Mouse (Mus musculus): Measurements from ENCODE around the gene Lamtor5.
"Not testable (repeated sequence)": the region's sequence is repeated elsewhere in the genome, so short reads cannot be mapped to it uniquely, and the experiment has no call there.

Gene Lamtor5

DNA sequence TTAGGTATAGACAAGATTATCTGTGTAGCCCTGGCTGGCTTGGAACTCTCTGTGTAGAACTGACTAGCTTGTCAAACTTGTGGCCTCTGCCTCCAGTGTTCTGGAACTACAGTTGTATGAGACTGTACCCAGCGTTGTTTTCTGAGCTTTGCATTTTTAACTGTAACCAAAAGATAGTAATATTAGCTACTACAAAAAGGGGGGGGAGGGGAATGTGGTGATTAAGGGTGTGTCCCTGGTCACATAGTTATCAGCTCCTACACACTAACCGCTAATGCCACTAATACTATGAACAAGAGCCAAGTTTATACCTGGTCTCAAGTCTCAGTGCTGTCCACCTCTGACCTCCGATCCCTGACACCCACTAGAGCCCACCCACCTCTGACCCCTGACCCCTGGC is 6.2 kb upstream of the Lamtor5 start:
- no peak for DNase-seq

DNA sequence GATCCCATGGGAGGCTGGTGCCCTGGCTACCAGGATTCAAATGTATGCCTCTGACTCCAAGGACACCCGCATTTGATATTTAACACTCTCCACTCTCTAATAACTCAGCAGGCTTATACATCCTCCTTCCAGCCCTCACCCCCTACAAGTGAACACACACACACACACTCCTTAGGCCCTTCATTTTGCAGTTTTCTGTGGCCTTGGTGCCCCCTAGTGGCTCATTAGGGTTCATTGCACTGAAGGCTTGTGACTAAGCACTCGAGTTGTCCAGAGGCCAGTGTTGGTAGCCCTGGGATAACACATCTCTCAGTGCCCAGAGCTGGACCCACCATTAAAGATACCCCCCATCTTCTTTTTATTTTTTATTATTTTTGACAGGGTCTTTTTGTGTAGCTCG is 4.8 kb upstream of the Lamtor5 start:
- DNase-seq: peak; percentile 57 to 69

GRCm38 (mm10) chr3:107275351-107275750 is 3.3 kb upstream of the Lamtor5 start:
- no peak for DNase-seq

GRCm38 (mm10) chr3:107275996-107276395 is 2.7 kb upstream of the Lamtor5 start:
- peak in 1 of 2 experiments; percentile 43 for DNase-seq

DNA sequence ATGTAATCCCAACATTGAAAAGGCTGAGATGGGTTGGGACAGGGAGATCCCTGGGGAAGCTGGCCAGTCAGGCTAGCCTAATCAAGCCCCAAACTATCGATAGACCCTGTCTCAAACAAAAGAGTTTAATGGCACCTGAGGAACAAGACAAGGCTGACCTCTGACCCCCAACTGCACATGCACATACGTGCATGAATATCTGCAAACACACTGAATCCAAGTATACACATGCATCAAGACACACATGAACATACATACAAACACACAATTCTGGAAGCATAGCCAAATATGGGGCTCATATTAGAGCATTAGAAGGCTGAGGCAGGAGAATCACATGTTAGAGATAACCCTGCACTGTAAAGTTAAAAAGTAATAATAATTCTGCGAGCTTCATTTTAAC is 2.0 kb upstream of the Lamtor5 start:
- no peak for DNase-seq

- DNase-seq: no peak
Measured at GRCm38 (mm10) chr3:107286123-107286522, 7.5 kb downstream of the Lamtor5 start.

GRCm38 (mm10) chr3:107287346-107287745 is 8.7 kb downstream of the Lamtor5 start:
- DNase-seq: no peak

DNA sequence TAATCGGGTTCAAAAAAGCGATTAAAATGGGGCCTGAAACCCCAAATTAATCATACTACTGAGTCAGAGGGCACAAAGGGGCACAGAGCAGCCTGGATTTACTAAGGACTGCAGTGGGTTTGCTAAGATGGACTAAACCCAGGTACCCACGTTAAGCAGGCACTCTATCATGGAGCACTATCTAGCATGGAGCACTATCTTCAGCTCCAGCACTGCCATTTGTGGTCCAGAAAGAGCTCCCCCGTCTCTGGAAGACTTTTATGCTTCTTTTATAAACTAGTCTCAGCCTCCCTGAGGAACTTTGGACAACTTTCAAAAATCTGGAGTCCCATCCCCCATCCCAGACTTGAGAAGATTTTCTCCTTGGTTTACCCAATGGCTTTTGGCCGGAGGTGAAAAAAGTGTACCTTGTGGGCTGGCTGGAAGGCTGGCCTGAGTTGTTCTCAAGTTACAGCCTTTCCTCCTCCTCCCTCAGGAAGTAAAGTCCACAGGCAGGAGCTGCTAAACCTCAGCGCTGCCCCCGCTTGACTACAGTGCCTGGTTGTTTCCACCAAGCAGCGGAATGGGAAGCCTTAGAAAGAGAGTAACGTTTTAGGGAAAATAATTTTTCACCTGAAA is 12.2 kb downstream of the Lamtor5 start, which contains the start of gene Slc16a4:
Slc16a4 (plus strand) TSS at position 467 of the 618 bp plus-strand sequence.
- peak; percentile 91 to 95 for DNase-seq

DNA sequence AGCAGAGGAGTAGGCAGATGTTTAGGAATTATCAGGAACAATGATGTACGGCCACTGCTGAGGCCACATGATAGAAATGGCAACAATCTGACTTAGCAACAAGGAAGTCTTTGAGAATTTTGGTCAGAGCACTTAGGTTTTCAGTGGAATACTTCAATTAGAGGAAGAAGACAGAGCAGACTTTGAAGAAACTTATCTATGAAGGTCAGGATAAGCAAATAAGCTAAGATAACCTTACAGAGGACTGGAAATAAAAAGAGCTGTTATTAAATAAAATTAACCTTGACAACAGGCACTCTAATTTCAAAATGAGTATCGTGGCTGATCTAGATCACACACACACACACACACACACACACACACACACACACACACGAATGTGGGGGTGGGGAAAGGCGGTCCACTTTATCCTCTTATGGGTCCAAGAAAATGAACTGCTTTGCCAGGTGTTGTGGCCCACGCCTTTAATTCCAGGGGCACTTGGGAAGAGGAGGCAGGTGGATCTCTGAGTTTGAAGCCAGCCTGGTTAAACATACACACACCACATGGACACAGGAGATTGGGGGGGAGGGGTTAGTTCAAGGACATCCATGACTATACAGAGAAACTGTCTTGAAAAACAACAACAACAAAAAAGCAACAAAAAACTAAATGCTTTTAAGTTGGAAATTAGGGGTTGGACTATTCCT is 17.2 kb downstream of the Lamtor5 start:
- DNase-seq: no peak

GRCm38 (mm10) chr3:107296917-107297316 is 18.3 kb downstream of the Lamtor5 start:
- DNase-seq: not testable (repeated sequence)

- no peak for DNase-seq
Measured at GRCm38 (mm10) chr3:107317338-107317737, 38.7 kb downstream of the Lamtor5 start.

- no peak for DNase-seq
Measured at GRCm38 (mm10) chr3:107321141-107321540, 42.5 kb downstream of the Lamtor5 start.

DNA sequence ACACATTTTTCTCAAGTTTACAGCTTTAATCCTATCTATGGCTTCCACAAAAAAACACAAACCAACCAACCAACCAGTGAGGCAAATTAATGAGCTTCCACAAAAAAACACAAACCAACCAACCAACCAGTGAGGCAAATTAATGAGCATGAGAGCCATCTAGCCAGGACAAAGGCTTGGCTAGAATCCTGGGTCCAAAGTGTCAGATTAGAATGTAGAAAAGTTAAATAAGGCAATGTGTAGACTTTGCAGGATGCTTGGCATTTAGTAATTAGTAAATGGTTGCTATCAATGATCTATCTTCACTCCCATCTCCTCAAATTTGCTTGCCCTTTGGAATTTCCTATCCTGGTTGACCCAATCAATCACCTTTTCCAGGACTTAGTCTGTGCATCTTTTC is 43.1 kb downstream of the Lamtor5 start:
- DNase-seq: peak; percentile 38 to 41

DNA sequence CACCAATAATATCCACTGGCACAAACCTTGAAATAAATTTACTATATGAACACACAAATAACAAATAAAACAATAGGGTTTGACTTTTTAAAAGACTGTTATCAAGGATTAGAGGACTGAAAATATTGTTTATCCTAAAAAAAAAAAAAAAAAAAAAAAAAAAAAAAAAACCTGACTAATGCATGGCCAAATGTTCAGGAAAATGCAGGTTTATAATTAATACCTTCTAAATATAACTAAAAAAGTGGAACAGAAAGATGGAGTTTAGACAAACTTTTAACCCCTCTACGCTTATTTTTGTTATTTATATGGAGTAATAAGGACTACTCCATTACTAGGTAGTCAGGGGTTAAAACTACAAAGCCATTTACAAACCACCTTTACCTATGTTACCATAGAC is 47.8 kb downstream of the Lamtor5 start:
- DNase-seq: no peak

- DNase-seq: peak in 1 of 2 experiments; percentile 31
Measured at GRCm38 (mm10) chr3:107330503-107331424, 52.1 kb downstream of the Lamtor5 start.

DNA sequence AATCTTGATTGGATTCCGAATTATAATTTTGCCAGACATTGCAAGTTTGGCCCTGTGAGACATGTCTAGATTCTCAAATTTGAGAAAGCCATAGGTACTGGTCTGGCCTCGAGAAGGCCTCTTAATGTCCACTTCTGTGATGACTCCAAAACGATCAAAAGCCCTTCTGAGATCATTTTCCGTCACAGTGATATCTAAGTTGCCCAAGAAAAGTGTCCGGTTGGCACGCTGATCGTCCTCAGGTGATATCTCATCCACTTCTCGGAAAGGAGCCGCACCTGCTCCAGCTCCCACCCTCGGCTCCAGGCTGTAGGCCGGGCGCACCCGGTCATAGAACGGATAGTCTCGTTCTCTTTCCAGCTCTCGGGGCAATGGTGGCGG is 53.1 kb downstream of the Lamtor5 start:
- DNase-seq: peak in 1 of 2 experiments; percentile 13

- peak; percentile 71 to 74 for DNase-seq
Measured at GRCm38 (mm10) chr3:107332127-107332959, 53.7 kb downstream of the Lamtor5 start.

DNA sequence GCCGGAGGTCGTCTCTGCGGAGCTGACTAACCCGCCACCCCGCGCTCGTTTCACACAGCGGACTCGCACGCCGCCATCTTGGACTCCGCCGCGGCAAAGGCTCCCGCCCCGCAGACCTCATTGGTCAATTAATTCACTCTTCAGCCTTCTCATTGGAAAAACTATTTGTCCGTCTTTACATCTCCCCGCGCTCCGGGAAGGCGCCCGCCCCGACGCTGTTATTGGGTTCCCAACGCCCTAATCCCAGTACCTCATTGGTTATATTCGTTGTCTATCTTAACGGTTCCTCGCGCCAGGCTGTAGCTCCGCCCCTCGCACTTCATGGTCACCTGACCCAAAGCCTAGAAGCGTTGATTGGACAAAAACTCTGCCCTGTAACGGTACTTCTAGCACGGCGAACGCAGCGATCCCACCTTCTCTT is 54.3 kb downstream of the Lamtor5 start:
- peak; percentile 98 to 99 for DNase-seq

Measured in kidney, adult 8-10 months (tissue).